Mouse (Mus musculus) urinary bladder, postnatal 10 days (tissue): ENCODE data around the gene Ppib.

Source experiments
- DNase-seq: peaks from one replicate; pipeline ENCODE4 v3.0.0; 2022; ENCODE audit warnings: low spot score

Gene Ppib

GRCm38 (mm10) chr9:66078072-66078471 lies 18.1 kb downstream of the Ppib start:
- no peak for DNase-seq

- DNase-seq: no peak
These were observed 18.5 kb downstream of the Ppib start for GRCm38 (mm10) chr9:66078493-66078892.

- DNase-seq: no peak
These were observed 20.9 kb downstream of the Ppib start for GRCm38 (mm10) chr9:66080804-66081459.

GRCm38 (mm10) chr9:66081999-66082398 lies 22.0 kb downstream of the Ppib start:
- DNase-seq: no peak

- DNase-seq: no peak
These were observed 24.1 kb downstream of the Ppib start for GRCm38 (mm10) chr9:66084171-66084570.

- DNase-seq: no peak
These were observed 27.0 kb downstream of the Ppib start for GRCm38 (mm10) chr9:66087062-66087461.

GRCm38 (mm10) chr9:66088411-66088810 lies 28.4 kb downstream of the Ppib start:
- DNase-seq: no peak

- no peak for DNase-seq
These were observed 30.7 kb downstream of the Ppib start for GRCm38 (mm10) chr9:66090593-66091244.

- DNase-seq: no peak
These were observed 31.6 kb downstream of the Ppib start for GRCm38 (mm10) chr9:66091327-66092231.

- DNase-seq: no peak
These were observed 32.6 kb downstream of the Ppib start for GRCm38 (mm10) chr9:66092664-66093063.

GRCm38 (mm10) chr9:66101577-66101976 lies 41.6 kb downstream of the Ppib start:
- no peak for DNase-seq

GRCm38 (mm10) chr9:66102668-66103067 lies 42.6 kb downstream of the Ppib start:
- DNase-seq: no peak

GRCm38 (mm10) chr9:66104601-66105000 lies 44.6 kb downstream of the Ppib start:
- no peak for DNase-seq

GRCm38 (mm10) chr9:66105168-66105567 lies 45.1 kb downstream of the Ppib start:
- DNase-seq: no peak

GRCm38 (mm10) chr9:66109574-66109973 lies 49.6 kb downstream of the Ppib start:
- no peak for DNase-seq

GRCm38 (mm10) chr9:66110126-66110525 lies 50.1 kb downstream of the Ppib start:
- no peak for DNase-seq

- no peak for DNase-seq
These were observed 50.8 kb downstream of the Ppib start for GRCm38 (mm10) chr9:66110611-66111379.

- DNase-seq: no peak
These were observed 54.3 kb downstream of the Ppib start for GRCm38 (mm10) chr9:66114341-66114740.
